Mouse (Mus musculus): ENCODE measurements around the gene Cnbp. TPM values are rescaled to one million over a fixed set of nuclear protein-coding genes. Genes with fewer than 3 reads are reported as not detected.

Cnbp gene
- total and polyA plus RNA-seq, 3 experiments = 201 to 879 (median 652) TPM

DNA sequence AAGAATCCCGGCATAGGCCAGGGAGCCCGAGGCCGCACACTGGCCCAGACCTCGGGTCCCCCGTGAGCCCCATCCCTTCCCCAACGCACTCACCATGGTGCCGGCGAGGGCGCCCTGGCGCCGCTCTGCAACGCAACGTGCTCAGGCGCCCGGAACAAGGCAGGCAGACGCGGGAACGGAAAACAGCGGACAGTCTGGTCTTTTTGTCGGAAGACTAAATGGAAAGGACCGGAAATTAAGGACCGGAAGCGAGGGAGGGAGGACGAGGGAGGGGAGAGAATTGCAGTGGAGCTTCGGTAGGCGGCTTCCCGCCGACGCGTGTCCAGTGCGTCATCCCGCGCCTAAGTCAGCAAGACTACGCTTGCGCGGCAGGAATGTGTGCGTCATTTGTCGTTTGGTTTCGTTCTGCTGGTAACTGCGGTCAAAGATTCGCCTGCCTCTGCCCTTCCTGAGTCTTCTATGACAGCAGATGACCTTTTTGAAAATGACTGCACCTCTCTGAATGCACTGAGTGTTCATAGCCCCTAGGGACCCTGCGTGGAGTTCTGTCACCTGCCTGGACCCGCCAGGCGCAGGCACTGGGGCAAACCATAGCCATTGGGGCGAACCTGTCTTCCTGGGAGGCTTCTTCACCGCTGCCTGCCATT is 12.2 kb downstream of the Cnbp start, which contains the start of gene Isy1 (continued):
- TF ChIP-seq CTCF (IDR thresholded peaks at IDR 0.05 in 2 of 3, conservative IDR thresholded peaks at IDR 0.05 in 1 of 3; ENCODE audit: control insufficient read depth in 1 of 3, insufficient read depth in 1 of 3, low read depth in 2 of 3, low read length in 3 of 3, poor library complexity in 1 of 3, severe bottlenecking in 1 of 3) (peak in 1 of 3 experiments; percentile 5; a peak in 1 of 6 replicates), MXI1 (IDR thresholded peaks at IDR 0.05; ENCODE audit: low read depth, low read length) (peak; percentile 95), ETS1 (IDR thresholded peaks at IDR 0.05; ENCODE audit: low read depth, low read length) (peak; percentile 79), POLR2AphosphoS2 (IDR thresholded peaks at IDR 0.05; ENCODE audit: low read length) (peak; percentile 95), MAX (IDR thresholded peaks at IDR 0.05; ENCODE audit: low read length) (peak; percentile 92), BHLHE40 (IDR thresholded peaks at IDR 0.05; ENCODE audit: borderline replicate concordance, low read depth, low read length) (no peak), NRF1 (IDR thresholded peaks at IDR 0.05; ENCODE audit: insufficient read depth, low read depth, low read length, poor library complexity, severe bottlenecking) (peak; percentile 81), SMC3 (IDR thresholded peaks at IDR 0.05; ENCODE audit: low read depth, low read length) (0 out of 2 replicates have a peak, but pooled peaks have one; percentile 8), KAT2A (conservative IDR thresholded peaks at IDR 0.05; ENCODE audit: low read depth, low read length) (peak; percentile 70), CHD1 (IDR thresholded peaks at IDR 0.05; ENCODE audit: low read depth, low read length) (no peak), JUND (IDR thresholded peaks at IDR 0.05; ENCODE audit: low read depth, low read length) (no peak), MYB (IDR thresholded peaks at IDR 0.05; ENCODE audit: low read depth, low read length) (no peak), USF1 (IDR thresholded peaks at IDR 0.05; ENCODE audit: low read depth, low read length) (0 out of 2 replicates have a peak, but pooled peaks have one; percentile 17), GATA1 (IDR thresholded peaks at IDR 0.05; ENCODE audit: low read depth, low read length) (no peak), EP300 (IDR thresholded peaks at IDR 0.05; ENCODE audit: low read depth in 1 of 2, low read length in 2 of 2) (peak in 1 of 2 experiments; percentile 36; a peak in 1 of 4 replicates), TCF12 (IDR thresholded peaks at IDR 0.05; ENCODE audit: low read depth, low read length) (peak; percentile 74), MYC (IDR thresholded peaks at IDR 0.05; ENCODE audit: low read depth, low read length) (peak; percentile 96), SIN3A (IDR thresholded peaks at IDR 0.05; ENCODE audit: low read length) (peak; percentile 95), UBTF (IDR thresholded peaks at IDR 0.05; ENCODE audit: borderline replicate concordance, insufficient read depth, low read depth, low read length) (peak; percentile 98)

DNA sequence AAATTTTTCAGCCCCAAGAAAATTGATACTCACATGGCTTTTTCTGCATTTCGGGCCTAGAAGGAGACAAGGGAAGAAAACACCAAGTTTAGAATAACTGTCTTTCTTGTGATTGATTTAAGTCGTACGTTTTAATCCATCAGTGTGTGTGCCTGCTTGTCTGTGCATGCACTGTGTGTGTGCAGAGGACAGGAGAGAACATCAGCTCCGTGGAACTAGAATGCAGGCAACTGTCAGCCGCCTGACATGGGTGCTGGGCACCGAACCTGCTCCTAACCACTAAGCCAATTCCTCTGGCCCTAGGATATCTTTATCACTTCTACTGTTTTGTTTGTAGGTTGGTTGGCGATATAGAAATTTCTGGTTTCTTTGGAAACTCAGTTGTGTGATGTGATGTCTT is 15.2 kb downstream of the Cnbp start, which contains the start of gene Gm45140:
TSS of gene Gm45140 (minus strand) at position 101 of the 400 bp plus-strand sequence.
- TF ChIP-seq SIN3A (IDR thresholded peaks at IDR 0.05; ENCODE audit: low read length) = no peak
- TF ChIP-seq MYB (IDR thresholded peaks at IDR 0.05; ENCODE audit: low read depth, low read length) = no peak
- TF ChIP-seq MXI1 (IDR thresholded peaks at IDR 0.05; ENCODE audit: low read depth, low read length) = no peak
- no peak for TF ChIP-seq ZC3H11A (IDR thresholded peaks at IDR 0.05; ENCODE audit: low read depth, low read length)
- no peak for TF ChIP-seq JUND (IDR thresholded peaks at IDR 0.05; ENCODE audit: low read depth, low read length)
- no peak for TF ChIP-seq NELFE (IDR thresholded peaks at IDR 0.05; ENCODE audit: low read depth, low read length)
- no peak for TF ChIP-seq UBTF (IDR thresholded peaks at IDR 0.05; ENCODE audit: borderline replicate concordance, insufficient read depth, low read depth, low read length)
- TF ChIP-seq ZMIZ1 (IDR thresholded peaks at IDR 0.05; ENCODE audit: low read depth, low read length) = no peak
- TF ChIP-seq TAL1 (IDR thresholded peaks at IDR 0.05; ENCODE audit: low read length) = no peak
- Histone ChIP-seq H3K36me3 (ENCODE audit: control insufficient read depth in 1 of 2, insufficient read depth in 2 of 2, low read length in 2 of 2) (peaks cover 6 to 9% of the 10 kb centered on the region in 2 experiments), H3K79me2 (ENCODE audit: control insufficient read depth, insufficient read depth, low read length, poor library complexity) (peaks cover 13% of the 10 kb centered on the region), H3K9ac (ENCODE audit: control insufficient read depth, low read depth, low read length, poor library complexity, severe bottlenecking) (no peak within 1 kb of the TSS), H3K27ac (ENCODE audit: control insufficient read depth, low read depth, low read length) (no peak within 1 kb of the TSS), H3K9me3 (replicated peaks; ENCODE audit: insufficient read depth, low read length) (no peaks in the 10 kb centered on the region), H3K4me3 (ENCODE audit: control insufficient read depth in 1 of 2, insufficient read depth in 1 of 2, low read depth in 2 of 2, low read length in 2 of 2) (no peak within 1 kb of the TSS), H3K4me1 (ENCODE audit: control insufficient read depth in 1 of 2, insufficient read depth in 2 of 2, low read length in 2 of 2) (peaks cover 0 to 3% of the 10 kb centered on the region in 2 experiments; a peak in 1 of 4 replicates), H3K27me3 (ENCODE audit: control insufficient read depth in 1 of 2, insufficient read depth in 2 of 2, low read length in 2 of 2) (no peaks in the 10 kb centered on the region)
- no peak for DNase-seq (ENCODE audit: low read depth, low spot score)

All from MEL (cell line).